Mouse (Mus musculus) lung, embryonic 16.5 days (tissue): ENCODE results near the gene Cldn3. TPM values are rescaled to one million over a fixed set of nuclear protein-coding genes. Genes with fewer than 3 reads are reported as not detected.

ENCODE experiments used
- ATAC-seq: fragments of 200-750 bp; cut with Nextera tagmentation; 2 replicates; pipeline ENCODE4 v1.8.0; 2017; ENCODE audit warnings: low read depth, mild to moderate bottlenecking, moderate library complexity
- H3K27ac ChIP-seq: fragments of 300-500 bp; sonication (generic); 2 replicates; pipeline ENCODE4 v1.5.1; 2014; ENCODE audit warnings: mild to moderate bottlenecking, control low read depth, low read length
- H3K27me3 ChIP-seq: fragments of 300-500 bp; sonication (generic); 2 replicates; pipeline ENCODE4 v1.6.1; 2014; ENCODE audit warnings: low read depth, low read length, mixed read lengths; ENCODE audit not compliant: control insufficient read depth, insufficient read depth
- H3K36me3 ChIP-seq: fragments of 300-500 bp; sonication (generic); 2 replicates; pipeline ENCODE4 v1.6.1; 2014; ENCODE audit warnings: low read length; ENCODE audit not compliant: control insufficient read depth, insufficient read depth
- H3K4me1 ChIP-seq: fragments of 300-500 bp; sonication (generic); replicated peaks from 2 replicates; pipeline ENCODE4 v1.6.1; 2014; ENCODE audit warnings: low read length, mixed read lengths; ENCODE audit not compliant: control insufficient read depth, insufficient read depth
- H3K4me2 ChIP-seq: fragments of 300-500 bp; sonication (generic); 2 replicates; pipeline ENCODE4 v1.6.1; 2014; ENCODE audit warnings: low read depth, low read length, control low read depth
- H3K4me3 ChIP-seq: fragments of 300-500 bp; sonication (generic); 2 replicates; pipeline ENCODE4 v1.5.1; 2014; ENCODE audit warnings: mild to moderate bottlenecking, low read length, control low read depth
- H3K9ac ChIP-seq: fragments of 300-500 bp; sonication (generic); 2 replicates; pipeline ENCODE4 v1.6.1; 2014; ENCODE audit warnings: low read length, control low read depth
- H3K9me3 ChIP-seq: fragments of 300-500 bp; sonication (generic); 2 replicates; pipeline ENCODE4 v1.6.1; 2016; ENCODE audit warnings: low read length; ENCODE audit not compliant: control insufficient read depth
- WGBS: fragments of 180-500 bp; shearing (Covaris S2); extraction: QIAGEN DNeasy Blood & Tissue Kit; methylation state at CpG from one replicate; pipeline ENCODE4 v1.1.7; 2014; 5-methylcytosine and 5-hydroxymethylcytosine counted together
- polyA plus RNA-seq: library from polyadenylated mRNA; unstranded; fragments of >200 nt; fragmentation: Nextera tagmentation; extraction: Ambion mirVana; gene quantifications from 2 replicates; pipeline ENCODE4 v1.2.1, GENCODE M21; 2015

Gene Cldn3
- polyA plus RNA-seq, 1 experiment from 2014 or later, result 328 TPM

DNA sequence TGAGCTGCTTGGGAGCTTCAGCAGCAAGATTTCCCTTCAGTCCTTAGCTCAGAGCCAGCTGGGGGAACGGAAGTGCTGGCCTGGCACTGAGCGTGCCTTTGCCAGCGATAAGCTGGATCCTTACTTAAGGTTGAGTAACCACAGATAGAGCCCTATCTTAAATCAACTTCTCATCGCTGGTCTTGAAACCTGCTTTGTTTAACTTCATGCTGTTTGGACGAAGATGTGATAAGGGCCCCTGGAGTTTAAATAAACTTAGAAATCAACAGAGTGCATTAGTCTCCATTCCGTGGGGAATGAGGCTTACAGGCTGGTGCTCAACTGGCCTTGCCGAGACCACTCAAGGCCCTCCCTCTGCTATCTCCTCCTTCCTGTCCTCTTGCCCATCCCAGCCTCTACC lies 11.7 kb upstream of the Cldn3 start:
- 0 out of 2 replicates have a peak overlapping the region, but pooled peaks have one; percentile 3 for H3K4me2 ChIP-seq
- no peaks in the 10 kb centered on the region for H3K36me3 ChIP-seq
- no peaks in the 10 kb centered on the region for H3K9me3 ChIP-seq
- ATAC-seq, result peak; percentile 80
- H3K4me1 ChIP-seq, result peaks cover 9% of the 10 kb centered on the region
- no peaks in the 10 kb centered on the region for H3K27me3 ChIP-seq
- no peak overlapping the region for H3K9ac ChIP-seq
- no peak overlapping the region for H3K4me3 ChIP-seq
- peak overlapping the region; percentile 88 for H3K27ac ChIP-seq
- 8% methylated on average over 7 of the region's 7 CpGs for WGBS

DNA sequence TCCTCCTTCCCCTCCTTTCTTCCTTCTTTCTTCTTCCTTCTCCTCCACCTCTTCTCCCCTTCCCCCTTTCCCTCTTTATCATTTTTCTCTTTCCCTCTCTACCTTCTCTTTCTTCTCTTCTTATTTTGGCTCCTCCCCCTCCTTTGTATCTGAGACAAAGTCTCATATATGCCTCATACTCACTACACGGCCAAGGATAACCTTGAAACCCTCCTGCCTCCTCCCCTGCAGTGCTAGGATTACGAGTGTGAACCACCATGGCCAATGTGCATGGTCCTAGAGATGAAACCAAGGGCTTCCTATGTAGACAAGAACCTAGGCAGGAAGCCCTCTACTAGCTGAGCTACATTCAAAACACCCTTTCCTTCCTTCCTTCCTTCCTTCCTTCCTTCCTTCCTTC lies 11.1 kb upstream of the Cldn3 start:
- no peak for ATAC-seq
- 38% methylated on average over 2 of the region's 2 CpGs for WGBS
- no peak overlapping the region for H3K4me3 ChIP-seq

GRCm38 (mm10) chr5:134976164-134976563 lies 9.8 kb upstream of the Cldn3 start:
- Histone ChIP-seq H3K4me1 (peaks cover 9% of the 10 kb centered on the region), H3K9me3 (no peaks in the 10 kb centered on the region), H3K27me3 (no peaks in the 10 kb centered on the region), H3K4me2 (no peak overlapping the region), H3K27ac (no peak overlapping the region), H3K4me3 (no peak overlapping the region), H3K36me3 (no peaks in the 10 kb centered on the region), H3K9ac (no peak overlapping the region)
- WGBS, result 76% methylated on average over 2 of the region's 2 CpGs
- no peak for ATAC-seq

More for the DNA sequence above, 11.1 kb upstream of the Cldn3 start:
- H3K4me1 ChIP-seq, result peaks cover 9% of the 10 kb centered on the region
- peak overlapping the region; percentile 88 for H3K27ac ChIP-seq
- H3K9ac ChIP-seq, result no peak overlapping the region
- no peaks in the 10 kb centered on the region for H3K27me3 ChIP-seq
- H3K36me3 ChIP-seq, result no peaks in the 10 kb centered on the region
- H3K4me2 ChIP-seq, result no peak overlapping the region
- H3K9me3 ChIP-seq, result no peaks in the 10 kb centered on the region

DNA sequence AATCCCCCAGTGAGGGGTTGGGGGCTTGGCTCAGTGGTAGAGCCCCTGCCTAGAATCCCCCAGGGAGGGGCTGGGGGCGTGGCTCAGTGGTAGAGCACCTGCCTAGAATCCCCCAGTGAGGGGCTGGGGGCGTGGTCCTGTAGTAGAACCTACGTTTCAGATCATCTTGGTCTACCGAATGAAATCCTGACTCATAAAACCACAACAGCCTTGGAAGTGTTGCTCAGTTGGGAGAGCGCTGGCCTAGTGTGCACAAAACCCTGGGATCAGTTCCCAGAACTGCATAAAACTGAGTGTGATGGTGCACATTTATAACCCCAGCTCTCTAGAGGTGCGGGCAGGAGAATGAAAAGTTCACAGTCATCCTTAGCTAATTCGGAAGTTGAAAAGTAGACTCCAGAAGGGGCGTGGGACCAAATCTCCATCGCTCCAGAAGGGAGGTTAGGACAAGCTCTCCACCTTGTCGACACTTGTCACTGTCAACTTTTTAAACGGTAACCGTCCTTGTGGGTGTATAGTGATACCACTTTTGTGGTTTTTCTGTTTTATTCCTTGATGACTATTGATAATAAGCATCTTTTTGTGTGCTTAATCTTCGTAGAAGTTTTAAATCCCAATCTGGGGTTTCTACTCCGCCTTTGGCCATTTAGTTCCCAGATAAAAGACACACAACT lies 9.3 kb upstream of the Cldn3 start:
- no peak overlapping the region for H3K27ac ChIP-seq
- H3K9me3 ChIP-seq, result no peaks in the 10 kb centered on the region
- ATAC-seq, result no peak
- H3K4me1 ChIP-seq, result peaks cover 9% of the 10 kb centered on the region
- no peaks in the 10 kb centered on the region for H3K36me3 ChIP-seq
- no peaks in the 10 kb centered on the region for H3K27me3 ChIP-seq
- no peak overlapping the region for H3K4me3 ChIP-seq
- 79% methylated on average over 14 of the region's 14 CpGs for WGBS
- H3K4me2 ChIP-seq, result no peak overlapping the region
- no peak overlapping the region for H3K9ac ChIP-seq

GRCm38 (mm10) chr5:134977837-134978236 lies 8.2 kb upstream of the Cldn3 start:
- 67% methylated on average over 4 of the region's 4 CpGs for WGBS
- H3K36me3 ChIP-seq, result no peaks in the 10 kb centered on the region
- no peak overlapping the region for H3K4me2 ChIP-seq
- no peak for ATAC-seq
- H3K27me3 ChIP-seq, result no peaks in the 10 kb centered on the region
- no peak overlapping the region for H3K9ac ChIP-seq
- H3K27ac ChIP-seq, result no peak overlapping the region
- no peak overlapping the region for H3K4me3 ChIP-seq
- H3K9me3 ChIP-seq, result no peaks in the 10 kb centered on the region
- H3K4me1 ChIP-seq, result peaks cover 6% of the 10 kb centered on the region

GRCm38 (mm10) chr5:134981149-134981548 lies 4.9 kb upstream of the Cldn3 start:
- Histone ChIP-seq H3K27me3 (peaks cover 16% of the 10 kb centered on the region), H3K27ac (no peak overlapping the region), H3K9ac (no peak overlapping the region), H3K9me3 (no peaks in the 10 kb centered on the region), H3K4me1 (peaks cover 12% of the 10 kb centered on the region), H3K4me2 (no peak overlapping the region), H3K4me3 (no peak overlapping the region), H3K36me3 (no peaks in the 10 kb centered on the region)
- ATAC-seq, result no peak
- 54% methylated on average over 10 of the region's 10 CpGs for WGBS

DNA sequence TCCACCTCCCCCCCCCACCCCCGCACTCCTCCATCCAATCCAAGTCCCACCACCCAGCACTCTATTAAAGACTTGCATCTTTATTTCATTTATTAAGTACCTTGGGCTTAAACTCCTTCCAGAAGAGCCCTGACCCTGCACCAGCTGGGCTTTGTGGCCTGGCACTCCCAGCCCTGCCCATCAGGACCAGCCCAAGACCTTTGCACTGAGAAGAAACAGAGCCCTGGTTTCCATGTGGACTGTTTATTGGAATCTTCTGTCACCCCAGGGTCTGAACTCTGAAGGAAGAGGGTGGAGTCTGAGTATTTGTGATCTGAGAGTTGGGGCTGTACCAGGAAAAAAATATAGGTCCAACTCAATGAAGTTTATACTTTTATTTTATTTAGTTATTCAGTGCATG lies 2.9 kb upstream of the Cldn3 start:
- no peak for ATAC-seq
- WGBS, result 80% methylated on average over 1 of the region's 1 CpGs
- Histone ChIP-seq H3K27ac (no peak overlapping the region), H3K4me3 (no peak overlapping the region), H3K36me3 (no peaks in the 10 kb centered on the region), H3K4me2 (no peak overlapping the region), H3K4me1 (peaks cover 12% of the 10 kb centered on the region), H3K9me3 (no peaks in the 10 kb centered on the region), H3K27me3 (peaks cover 35% of the 10 kb centered on the region), H3K9ac (no peak overlapping the region)

GRCm38 (mm10) chr5:134983771-134984170 lies 2.2 kb upstream of the Cldn3 start:
- H3K4me3 ChIP-seq, result no peak overlapping the region
- H3K9ac ChIP-seq, result no peak overlapping the region
- peaks cover 35% of the 10 kb centered on the region for H3K27me3 ChIP-seq
- 27% methylated on average over 3 of the region's 3 CpGs for WGBS
- no peak overlapping the region; the same call in 1 of the 2 replicates for H3K27ac ChIP-seq
- H3K4me1 ChIP-seq, result peaks cover 12% of the 10 kb centered on the region
- H3K4me2 ChIP-seq, result no peak overlapping the region
- ATAC-seq, result no peak
- H3K9me3 ChIP-seq, result no peaks in the 10 kb centered on the region
- H3K36me3 ChIP-seq, result no peaks in the 10 kb centered on the region

DNA sequence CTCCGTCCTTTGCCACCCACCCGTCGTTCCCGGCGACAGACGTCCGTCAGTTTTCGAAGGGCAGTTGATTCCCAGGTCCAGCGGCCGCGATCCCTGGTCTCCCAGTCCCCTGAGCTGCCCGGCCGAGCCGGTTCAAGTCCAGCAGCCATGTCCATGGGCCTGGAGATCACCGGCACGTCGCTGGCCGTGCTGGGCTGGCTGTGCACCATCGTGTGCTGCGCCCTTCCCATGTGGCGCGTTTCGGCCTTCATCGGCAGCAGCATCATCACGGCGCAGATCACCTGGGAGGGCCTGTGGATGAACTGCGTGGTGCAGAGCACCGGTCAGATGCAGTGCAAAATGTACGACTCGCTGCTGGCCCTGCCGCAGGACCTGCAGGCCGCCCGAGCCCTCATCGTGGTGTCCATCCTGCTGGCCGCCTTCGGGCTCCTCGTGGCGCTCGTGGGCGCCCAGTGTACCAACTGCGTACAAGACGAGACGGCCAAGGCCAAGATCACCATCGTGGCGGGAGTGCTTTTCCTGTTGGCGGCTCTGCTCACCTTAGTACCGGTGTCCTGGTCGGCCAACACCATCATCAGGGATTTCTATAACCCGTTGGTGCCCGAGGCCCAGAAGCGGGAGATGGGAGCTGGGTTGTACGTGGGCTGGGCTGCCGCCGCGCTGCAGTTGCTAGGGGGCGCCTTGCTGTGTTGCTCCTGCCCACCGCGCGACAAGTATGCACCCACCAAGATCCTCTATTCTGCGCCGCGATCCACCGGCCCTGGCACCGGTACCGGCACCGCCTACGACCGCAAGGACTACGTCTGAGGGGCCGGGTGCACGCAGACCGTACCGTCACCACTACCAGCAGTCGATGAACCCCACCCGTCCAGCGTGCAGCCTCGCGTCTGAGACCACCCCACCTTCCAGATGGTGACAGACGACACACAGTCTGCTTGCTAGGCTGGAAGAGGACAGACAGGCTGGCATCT lies 569 bp downstream of the Cldn3 start:
- Histone ChIP-seq H3K4me3 (peak overlapping the region; percentile 59), H3K27me3 (peaks cover 35% of the 10 kb centered on the region), H3K9me3 (no peaks in the 10 kb centered on the region), H3K27ac (peak overlapping the region; percentile 90), H3K4me1 (peaks cover 12% of the 10 kb centered on the region), H3K36me3 (no peaks in the 10 kb centered on the region; the same call in 1 of the 2 replicates), H3K4me2 (peak overlapping the region; percentile 46), H3K9ac (peak overlapping the region; percentile 71)
- 2% methylated on average over 79 of the region's 79 CpGs for WGBS
- ATAC-seq, result 0 out of 2 replicates have a peak, but pooled peaks have one; percentile 3
